Mouse (Mus musculus): ENCODE results near the gene Mecom. TPM values are rescaled to one million over a fixed set of nuclear protein-coding genes. Genes with fewer than 3 reads are reported as not detected.

Mecom gene
- polyA plus RNA-seq, 1 experiment, result not detected

GRCm38 (mm10) chr3:30392662-30393061, 155.1 kb downstream of the Mecom start:
- H3K4me1 ChIP-seq, result no peaks in the 10 kb centered on the region; the same call in 1 of the 2 replicates
- no peaks in the 10 kb centered on the region for H3K36me3 ChIP-seq (replicated peaks; ENCODE audit: low read length)
- no peaks in the 10 kb centered on the region for H3K9me3 ChIP-seq
- TF ChIP-seq GATA1 (IDR thresholded peaks at IDR 0.05; ENCODE audit: borderline replicate concordance, low read length), result no peak
- no peak for TF ChIP-seq FLI1 (IDR thresholded peaks at IDR 0.05; ENCODE audit: low read length)
- H3K4me3 ChIP-seq (replicated peaks), result no peak overlapping the region
- peaks cover 2% of the 10 kb centered on the region for H3K27me3 ChIP-seq (replicated peaks)

GRCm38 (mm10) chr3:30392218-30392617, 155.6 kb downstream of the Mecom start:
- no peaks in the 10 kb centered on the region for H3K9me3 ChIP-seq
- TF ChIP-seq GATA1 (IDR thresholded peaks at IDR 0.05; ENCODE audit: borderline replicate concordance, low read length) (no peak), FLI1 (IDR thresholded peaks at IDR 0.05; ENCODE audit: low read length) (no peak)
- peaks cover 2% of the 10 kb centered on the region for H3K27me3 ChIP-seq (replicated peaks)
- H3K36me3 ChIP-seq (replicated peaks; ENCODE audit: low read length), result no peaks in the 10 kb centered on the region
- H3K4me3 ChIP-seq (replicated peaks), result no peak overlapping the region
- no peaks in the 10 kb centered on the region; the same call in 1 of the 2 replicates for H3K4me1 ChIP-seq

- no peak overlapping the region for H3K4me3 ChIP-seq (replicated peaks)
- no peaks in the 10 kb centered on the region for H3K9me3 ChIP-seq
Observed at GRCm38 (mm10) chr3:30390346-30390745, 157.5 kb downstream of the Mecom start.

GRCm38 (mm10) chr3:30380273-30380672, 167.5 kb downstream of the Mecom start:
- Histone ChIP-seq H3K36me3 (replicated peaks; ENCODE audit: low read length) (no peaks in the 10 kb centered on the region), H3K27me3 (replicated peaks) (no peaks in the 10 kb centered on the region), H3K4me1 (no peaks in the 10 kb centered on the region), H3K9me3 (no peaks in the 10 kb centered on the region), H3K4me3 (replicated peaks) (no peak overlapping the region)
- no peak for TF ChIP-seq GATA1 (IDR thresholded peaks at IDR 0.05; ENCODE audit: borderline replicate concordance, low read length)

More at GRCm38 (mm10) chr3:30390346-30390745, 157.5 kb downstream of the Mecom start:
- Histone ChIP-seq H3K36me3 (replicated peaks; ENCODE audit: low read length) (no peaks in the 10 kb centered on the region), H3K4me1 (no peaks in the 10 kb centered on the region; the same call in 1 of the 2 replicates), H3K27me3 (replicated peaks) (peaks cover 2% of the 10 kb centered on the region)
- no peak for TF ChIP-seq GATA1 (IDR thresholded peaks at IDR 0.05; ENCODE audit: borderline replicate concordance, low read length)
- TF ChIP-seq FLI1 (IDR thresholded peaks at IDR 0.05; ENCODE audit: low read length), result no peak

- Histone ChIP-seq H3K4me1 (no peaks in the 10 kb centered on the region), H3K4me3 (replicated peaks) (no peak overlapping the region), H3K27me3 (replicated peaks) (no peaks in the 10 kb centered on the region), H3K9me3 (no peaks in the 10 kb centered on the region), H3K36me3 (replicated peaks; ENCODE audit: low read length) (no peaks in the 10 kb centered on the region)
- TF ChIP-seq FLI1 (IDR thresholded peaks at IDR 0.05; ENCODE audit: low read length) (no peak), GATA1 (IDR thresholded peaks at IDR 0.05; ENCODE audit: borderline replicate concordance, low read length) (no peak)
Observed at GRCm38 (mm10) chr3:30379301-30379700, 168.5 kb downstream of the Mecom start.

- Histone ChIP-seq H3K36me3 (replicated peaks; ENCODE audit: low read length) (no peaks in the 10 kb centered on the region), H3K4me1 (no peaks in the 10 kb centered on the region)
Observed at GRCm38 (mm10) chr3:30371472-30371871, 176.3 kb downstream of the Mecom start.

GRCm38 (mm10) chr3:30370860-30371455, 176.8 kb downstream of the Mecom start:
- no peaks in the 10 kb centered on the region for H3K36me3 ChIP-seq (replicated peaks; ENCODE audit: low read length)
- H3K27me3 ChIP-seq (replicated peaks), result no peaks in the 10 kb centered on the region
- no peak overlapping the region for H3K4me3 ChIP-seq (replicated peaks)
- H3K9me3 ChIP-seq, result no peaks in the 10 kb centered on the region
- H3K4me1 ChIP-seq, result no peaks in the 10 kb centered on the region
- TF ChIP-seq GATA1 (IDR thresholded peaks at IDR 0.05; ENCODE audit: borderline replicate concordance, low read length), result no peak
- TF ChIP-seq FLI1 (IDR thresholded peaks at IDR 0.05; ENCODE audit: low read length), result no peak

More at GRCm38 (mm10) chr3:30371472-30371871, 176.3 kb downstream of the Mecom start:
- H3K9me3 ChIP-seq, result no peaks in the 10 kb centered on the region
- H3K27me3 ChIP-seq (replicated peaks), result no peaks in the 10 kb centered on the region
- H3K4me3 ChIP-seq (replicated peaks), result no peak overlapping the region
- TF ChIP-seq GATA1 (IDR thresholded peaks at IDR 0.05; ENCODE audit: borderline replicate concordance, low read length) (no peak), FLI1 (IDR thresholded peaks at IDR 0.05; ENCODE audit: low read length) (no peak)

- H3K27me3 ChIP-seq (replicated peaks), result no peaks in the 10 kb centered on the region
- no peaks in the 10 kb centered on the region for H3K9me3 ChIP-seq
- H3K4me1 ChIP-seq, result no peaks in the 10 kb centered on the region
- no peaks in the 10 kb centered on the region for H3K36me3 ChIP-seq (replicated peaks; ENCODE audit: low read length)
- no peak for TF ChIP-seq GATA1 (IDR thresholded peaks at IDR 0.05; ENCODE audit: borderline replicate concordance, low read length)
- no peak for TF ChIP-seq FLI1 (IDR thresholded peaks at IDR 0.05; ENCODE audit: low read length)
- no peak overlapping the region for H3K4me3 ChIP-seq (replicated peaks)
Observed at GRCm38 (mm10) chr3:30366621-30367020, 181.2 kb downstream of the Mecom start.

GRCm38 (mm10) chr3:30361190-30361589, 186.6 kb downstream of the Mecom start:
- H3K36me3 ChIP-seq (replicated peaks; ENCODE audit: low read length), result no peaks in the 10 kb centered on the region
- no peaks in the 10 kb centered on the region for H3K9me3 ChIP-seq
- no peak overlapping the region for H3K4me3 ChIP-seq (replicated peaks)
- no peaks in the 10 kb centered on the region for H3K27me3 ChIP-seq (replicated peaks)
- H3K4me1 ChIP-seq, result no peaks in the 10 kb centered on the region
- TF ChIP-seq GATA1 (IDR thresholded peaks at IDR 0.05; ENCODE audit: borderline replicate concordance, low read length), result no peak
- no peak for TF ChIP-seq FLI1 (IDR thresholded peaks at IDR 0.05; ENCODE audit: low read length)

- H3K36me3 ChIP-seq (replicated peaks; ENCODE audit: low read length), result no peaks in the 10 kb centered on the region
- no peaks in the 10 kb centered on the region for H3K27me3 ChIP-seq (replicated peaks)
- no peaks in the 10 kb centered on the region for H3K9me3 ChIP-seq
- H3K4me3 ChIP-seq (replicated peaks), result no peak overlapping the region
- TF ChIP-seq GATA1 (IDR thresholded peaks at IDR 0.05; ENCODE audit: borderline replicate concordance, low read length) (no peak), FLI1 (IDR thresholded peaks at IDR 0.05; ENCODE audit: low read length) (no peak)
- peaks cover 9% of the 10 kb centered on the region for H3K4me1 ChIP-seq
Observed at GRCm38 (mm10) chr3:30353878-30354727, 193.7 kb downstream of the Mecom start.
